7 mouse cellular contexts compared by ENCODE assay signal in the genomic region with DNA sequence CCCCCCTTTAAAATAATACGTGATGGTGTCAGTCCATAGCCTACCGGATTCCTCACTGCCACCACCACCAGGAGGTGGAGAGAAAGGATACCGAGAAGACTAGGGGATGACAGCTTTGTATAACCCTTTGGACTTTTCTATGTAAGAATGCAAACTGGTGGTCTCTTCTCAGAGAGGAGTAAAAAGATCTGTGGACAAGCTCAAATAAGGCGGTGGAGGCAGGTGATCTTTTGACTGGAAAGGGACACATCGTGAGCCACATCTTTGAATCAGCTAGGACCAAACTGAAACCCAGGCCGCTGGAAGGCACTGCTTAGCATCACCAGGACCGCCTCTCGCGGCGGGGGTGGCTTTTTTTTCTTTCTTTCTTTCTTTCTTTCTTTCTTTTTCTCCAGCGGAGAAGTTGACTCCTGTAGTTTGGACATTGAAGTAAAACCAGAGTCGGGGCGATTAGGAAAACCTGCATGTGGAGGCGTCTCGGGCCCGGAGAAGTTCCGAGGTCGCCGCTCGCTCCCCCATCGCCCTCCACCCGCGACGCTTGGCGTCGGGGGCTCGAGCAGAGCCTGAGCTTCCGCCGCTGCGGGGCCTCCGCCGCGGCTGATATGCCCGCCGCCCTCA. TPM values are rescaled to one million over a fixed set of nuclear protein-coding genes. Genes with fewer than 3 reads are reported as not detected.
A peak's percentile ranks its signal among the peaks of the same experiment; 100 is the strongest.
DNase-seq lines count a peak whose midpoint lies in the region; ATAC-seq and TF ChIP-seq lines count a peak whose summit lies in the region.

No protein-coding gene starts in this region.

- H3K36me3 ChIP-seq in CH12.LX (replicated peaks in 1 of 2; ENCODE audit: control insufficient read depth in 1 of 2, insufficient read depth in 1 of 2, low read length in 1 of 2), result peaks cover 0 to 4% of the 10 kb centered on the region in 2 experiments
- H3K36me3 ChIP-seq in heart, postnatal 0 days (replicated peaks; ENCODE audit: control insufficient read depth, insufficient read depth, low read length), result no peaks in the 10 kb centered on the region
- H3K36me3 ChIP-seq in macrophage (ENCODE audit: inconsistent target), result no peaks in the 10 kb centered on the region

- DNase-seq in CH12.LX (ENCODE audit: extremely low read depth), result peak; percentile 59
- DNase-seq in ZHBTc4 (ENCODE audit: low read depth, low spot score), result peak; percentile 68
- peak; percentile 70 for DNase-seq in embryo, embryonic 9.5 days (ENCODE audit: extremely low spot score)
- DNase-seq in heart, postnatal 0 days (ENCODE audit: low spot score), result peak; percentile 71
- DNase-seq in layer of hippocampus, postnatal 14 days (ENCODE audit: low spot score in 2 of 2), result peak; percentile 40 to 41
- peak; percentile 25 for DNase-seq in right cerebral cortex, postnatal 4 days

- dilution Hi-C loops in CH12.LX (cut with MboI; ENCODE audit: extremely low pct_ligation_motif_present, extremely low pct_unique_long_range_greater_than_20kb, low sequenced_read_pairs), result no loop called here

- TF ChIP-seq CTCF in CH12.LX (conservative IDR thresholded peaks at IDR 0.05 in 1 of 2, IDR thresholded peaks at IDR 0.05 in 1 of 2; ENCODE audit: low read depth in 2 of 2, low read length in 2 of 2), result peak in 1 of 2 experiments; percentile 26; a peak in 1 of 4 replicates
- TF ChIP-seq CTCF in heart, postnatal 0 days (IDR thresholded peaks at IDR 0.05; ENCODE audit: low read depth), result no peak; the same call in 1 of the 2 replicates

- no peaks in the 10 kb centered on the region for H3K27me3 ChIP-seq in CH12.LX (replicated peaks)
- H3K27me3 ChIP-seq in heart, postnatal 0 days (ENCODE audit: control insufficient read depth, insufficient read depth, low read length), result no peaks in the 10 kb centered on the region

- no peak; the same call in 1 of the 2 replicates for TF ChIP-seq RAD21 in CH12.LX (IDR thresholded peaks at IDR 0.05; ENCODE audit: low read depth, low read length)

- no peak for TF ChIP-seq POLR2A in CH12.LX (IDR thresholded peaks at IDR 0.05; ENCODE audit: low read depth, low read length)

- H3K4me2 ChIP-seq in CH12.LX (ENCODE audit: insufficient read depth, low read depth, poor library complexity, severe bottlenecking), result peak overlapping the region; percentile 75
- peak overlapping the region; percentile 67 for H3K4me2 ChIP-seq in heart, postnatal 0 days (ENCODE audit: low read depth, low read length)

- peaks cover 3 to 42% of the 10 kb centered on the region in 2 experiments; a peak in 3 of 4 replicates for H3K4me1 ChIP-seq in CH12.LX (ENCODE audit: control insufficient read depth in 1 of 2, insufficient read depth in 2 of 2)
- H3K4me1 ChIP-seq in heart, postnatal 0 days (ENCODE audit: control insufficient read depth, insufficient read depth), result peaks cover 17% of the 10 kb centered on the region; the same call in 1 of the 2 replicates

- no peaks in the 10 kb centered on the region for H3K9me3 ChIP-seq in CH12.LX (replicated peaks; ENCODE audit: low read length)
- no peaks in the 10 kb centered on the region for H3K9me3 ChIP-seq in heart, postnatal 0 days (replicated peaks; ENCODE audit: control insufficient read depth, low read length)

- under 1% methylated on average over 35 of the region's 35 CpGs for WGBS in heart, postnatal 0 days
- 0% methylated on average over 35 of the region's 35 CpGs for WGBS in macrophage (ENCODE audit: missing documents)

- H3K27ac ChIP-seq in CH12.LX (ENCODE audit: insufficient read depth, low read depth) (peak overlapping the region; percentile 82; the same call in 1 of the 2 replicates), macrophage (peak overlapping the region; percentile 71)
- H3K27ac ChIP-seq in heart, postnatal 0 days (ENCODE audit: low read depth), result peak overlapping the region; percentile 94

- H3K4me3 ChIP-seq in CH12.LX (replicated peaks in 1 of 3; ENCODE audit: low read depth in 2 of 3, low read length in 2 of 3, poor library complexity in 1 of 3) (peak overlapping the region; percentile 81 to 97 (median 82)), macrophage (ENCODE audit: inconsistent target) (peak overlapping the region; percentile 85)
- peak overlapping the region; percentile 87 for H3K4me3 ChIP-seq in heart, postnatal 0 days (ENCODE audit: low read depth, low read length)

- ATAC-seq in heart, postnatal 0 days (ENCODE audit: insufficient read depth, low read depth), result no peak

- in situ Hi-C loops in CH12.LX (cut with MboI; ENCODE audit: low pct_ligation_motif_present, low pct_unique_long_range_greater_than_20kb, low sequenced_read_pairs), result no loop called here

- H3K9ac ChIP-seq in CH12.LX (ENCODE audit: insufficient read depth, low read depth), result peak overlapping the region; percentile 97
- H3K9ac ChIP-seq in heart, postnatal 0 days (replicated peaks; ENCODE audit: low read depth, low read length), result peak overlapping the region; percentile 90

- no peak for TF ChIP-seq EP300 in CH12.LX (IDR thresholded peaks at IDR 0.05; ENCODE audit: low read length)
- TF ChIP-seq EP300 in heart, postnatal 0 days (IDR thresholded peaks at IDR 0.05; ENCODE audit: low read depth), result no peak

- H3K79me2 ChIP-seq in CH12.LX (replicated peaks; ENCODE audit: control insufficient read depth, extremely low read depth, insufficient read depth, poor library complexity, severe bottlenecking), result peaks cover 31% of the 10 kb centered on the region
- peaks cover 52% of the 10 kb centered on the region for H3K79me2 ChIP-seq in macrophage (ENCODE audit: inconsistent target)

TF ChIP-seq in CH12.LX, 34 proteins besides CTCF, POLR2A, EP300 and RAD21:
- peak; percentile 61 for TF ChIP-seq CHD1 (IDR thresholded peaks at IDR 0.05; ENCODE audit: low read depth, low read length)
- no peak for TF ChIP-seq MEF2A (IDR thresholded peaks at IDR 0.05; ENCODE audit: borderline replicate concordance, low read depth, low read length)
- TF ChIP-seq HCFC1 (IDR thresholded peaks at IDR 0.05; ENCODE audit: low read depth, low read length), result peak; percentile 18; the same call in 1 of the 2 replicates
- TF ChIP-seq ZC3H11A (IDR thresholded peaks at IDR 0.05; ENCODE audit: low read depth, low read length), result no peak
- TF ChIP-seq SIN3A (IDR thresholded peaks at IDR 0.05; ENCODE audit: low read length), result peak; percentile 82; the same call in 1 of the 2 replicates
- TF ChIP-seq ELF1 (IDR thresholded peaks at IDR 0.05; ENCODE audit: low read depth, low read length), result no peak
- no peak for TF ChIP-seq MAX (IDR thresholded peaks at IDR 0.05; ENCODE audit: low read length)
- no peak for TF ChIP-seq POLR2AphosphoS2 (IDR thresholded peaks at IDR 0.05; ENCODE audit: low read depth, low read length)
- 0 out of 2 replicates have a peak, but pooled peaks have one; percentile 10 for TF ChIP-seq IRF4 (IDR thresholded peaks at IDR 0.05; ENCODE audit: low read depth, low read length)
- peak; percentile 38 for TF ChIP-seq ZNF384 (IDR thresholded peaks at IDR 0.05; ENCODE audit: low read depth, low read length)
- 0 out of 2 replicates have a peak, but pooled peaks have one; percentile 1 for TF ChIP-seq ZMIZ1 (IDR thresholded peaks at IDR 0.05; ENCODE audit: low read depth, low read length)

RNA-seq across cellular contexts. Expression of gene Kpna4, which starts 0.9 kb away (rescaled TPM):
- total RNA-seq in CH12.LX (2012; rRNA removed) (16.9 and 23.9 TPM in 2 replicates), CH12.LX (2014; rRNA removed) (25.7 and 28.8 TPM in 2 replicates)
- polyA plus RNA-seq in CH12.LX (2012; ENCODE audit: insufficient read length, low read depth) (54.0 and 54.9 TPM in 2 replicates), macrophage (2018) (59.1 to 89.1 TPM (median 64.7 TPM) in 3 replicates)
- total RNA-seq in heart, postnatal 0 days (2014; rRNA removed; ENCODE audit: low replicate concordance), result 31.3 and 33.5 TPM in 2 replicates
- 18.6 and 20.7 TPM in 2 replicates for polyA plus RNA-seq in heart, postnatal 0 days (2015; fragmentation: Nextera tagmentation; extraction: Ambion mirVana)
- 10 to 100 TPM; 67.6 to 74.6 TPM for total RNA-seq in layer of hippocampus, postnatal 14 days (2021)
- 100 to 1,000 TPM in 12 of 26 experiments, 10 to 100 TPM in 14; 64.4 to 136 (median 99.1) TPM for total RNA-seq in macrophage (2018; cell fraction: chromatin; rRNA removed)
- total RNA-seq in macrophage (2018; cell fraction: cytosol; rRNA removed), result 10 to 100 TPM; 48.3 to 97.0 (median 60.5) TPM
- 100 to 1,000 TPM in 4 of 26 experiments, 10 to 100 TPM in 22; 66.6 to 132 (median 82.4) TPM for total RNA-seq in macrophage (2018; cell fraction: nucleus; rRNA removed)
